Mouse (Mus musculus): Measurements from ENCODE around the gene Rftn1.

GRCm38 (mm10) chr17:50071602-50071988 lies 118.9 kb downstream of the Rftn1 start:
- no peak for TF ChIP-seq CTCF (IDR thresholded peaks at IDR 0.05; ENCODE audit: low read depth, low read length)
- TF ChIP-seq POLR2A (IDR thresholded peaks at IDR 0.05; ENCODE audit: insufficient read depth, low read length): no peak
- TF ChIP-seq EP300 (IDR thresholded peaks at IDR 0.05; ENCODE audit: insufficient read depth, low read depth, low read length): no peak
